Mouse (Mus musculus): ENCODE measurements around the gene Ciita. TPM values are rescaled to one million over a fixed set of nuclear protein-coding genes. Genes with fewer than 3 reads are reported as not detected.

Gene Ciita
- polyA plus RNA-seq, 1 experiment, result 82.2 TPM

DNA sequence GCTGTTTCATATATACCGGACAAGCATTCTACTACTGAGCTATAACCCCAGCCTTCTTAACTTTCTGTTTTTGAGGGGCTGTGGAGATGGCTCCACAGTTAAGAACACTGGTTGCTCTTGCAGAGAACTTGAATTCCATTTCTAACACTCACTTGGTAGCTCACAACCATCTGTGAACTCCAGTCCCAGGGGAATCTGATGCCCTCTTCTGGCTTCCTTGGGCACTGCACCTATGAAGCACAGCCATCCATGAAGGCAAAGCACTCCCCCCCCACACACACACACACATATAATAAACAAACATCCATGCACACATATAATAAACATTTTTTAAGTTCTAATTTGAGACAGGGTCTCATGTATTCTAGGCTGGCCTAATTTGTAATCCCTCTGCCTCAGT, 43.0 kb downstream of the Ciita start:
- peak; percentile 57 to 76 for DNase-seq (ENCODE audit: low read depth in 1 of 2, low spot score in 2 of 2)
- no peak overlapping the region for H3K4me3 ChIP-seq (ENCODE audit: extremely low read depth, insufficient read depth, insufficient read length)
- 95% methylated on average over 1 of the region's 1 CpGs for WGBS

DNA sequence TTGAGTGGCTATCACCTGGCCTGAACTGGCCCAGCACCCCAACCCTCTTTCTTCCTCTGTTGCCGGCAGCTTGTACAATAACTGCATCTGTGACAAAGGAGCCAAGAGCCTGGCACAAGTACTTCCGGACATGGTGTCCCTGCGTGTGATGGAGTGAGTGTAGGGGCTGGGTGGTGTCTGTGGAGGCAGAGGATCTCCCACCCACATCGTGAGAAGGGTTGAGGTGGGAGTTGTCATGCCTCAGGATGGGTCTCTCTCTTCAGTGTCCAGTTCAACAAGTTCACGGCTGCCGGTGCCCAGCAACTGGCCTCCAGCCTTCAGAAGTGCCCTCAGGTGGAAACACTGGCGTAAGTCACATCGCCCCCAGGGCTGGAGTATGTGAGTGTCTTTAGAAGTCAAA, 43.8 kb downstream of the Ciita start:
- no peak for TF ChIP-seq POLR2A (IDR thresholded peaks at IDR 0.05; ENCODE audit: low read depth, low read length)
- no peak for TF ChIP-seq CTCF (IDR thresholded peaks at IDR 0.05; ENCODE audit: extremely low read depth, insufficient read depth, insufficient read length, insufficient replicate concordance)
- H3K27ac ChIP-seq (ENCODE audit: insufficient read depth, low read length), result no peak overlapping the region
- DNase-seq (ENCODE audit: low read depth in 1 of 2, low spot score in 2 of 2), result no peak
- 90% methylated on average over 8 of the region's 8 CpGs for WGBS
- no peaks in the 10 kb centered on the region for H3K27me3 ChIP-seq (ENCODE audit: control insufficient read depth, insufficient read depth, low read length)
- H3K4me3 ChIP-seq (ENCODE audit: extremely low read depth, insufficient read depth, insufficient read length), result no peak overlapping the region
- peaks cover 34% of the 10 kb centered on the region for H3K36me3 ChIP-seq (ENCODE audit: control insufficient read depth, insufficient read depth, low read length)
- peaks cover 5% of the 10 kb centered on the region; the same call in 1 of the 2 replicates for H3K4me1 ChIP-seq (ENCODE audit: control insufficient read depth, insufficient read depth, insufficient read length)

More for the DNA sequence above, 43.0 kb downstream of the Ciita start:
- TF ChIP-seq CTCF (IDR thresholded peaks at IDR 0.05; ENCODE audit: extremely low read depth, insufficient read depth, insufficient read length, insufficient replicate concordance) (peak; percentile 49; the same call in 1 of the 2 replicates), POLR2A (IDR thresholded peaks at IDR 0.05; ENCODE audit: low read depth, low read length) (no peak)
- Histone ChIP-seq H3K36me3 (ENCODE audit: control insufficient read depth, insufficient read depth, low read length) (peaks cover 37% of the 10 kb centered on the region), H3K27me3 (ENCODE audit: control insufficient read depth, insufficient read depth, low read length) (no peaks in the 10 kb centered on the region), H3K27ac (ENCODE audit: insufficient read depth, low read length) (no peak overlapping the region), H3K4me1 (ENCODE audit: control insufficient read depth, insufficient read depth, insufficient read length) (peaks cover 12% of the 10 kb centered on the region; the same call in 1 of the 2 replicates)

DNA sequence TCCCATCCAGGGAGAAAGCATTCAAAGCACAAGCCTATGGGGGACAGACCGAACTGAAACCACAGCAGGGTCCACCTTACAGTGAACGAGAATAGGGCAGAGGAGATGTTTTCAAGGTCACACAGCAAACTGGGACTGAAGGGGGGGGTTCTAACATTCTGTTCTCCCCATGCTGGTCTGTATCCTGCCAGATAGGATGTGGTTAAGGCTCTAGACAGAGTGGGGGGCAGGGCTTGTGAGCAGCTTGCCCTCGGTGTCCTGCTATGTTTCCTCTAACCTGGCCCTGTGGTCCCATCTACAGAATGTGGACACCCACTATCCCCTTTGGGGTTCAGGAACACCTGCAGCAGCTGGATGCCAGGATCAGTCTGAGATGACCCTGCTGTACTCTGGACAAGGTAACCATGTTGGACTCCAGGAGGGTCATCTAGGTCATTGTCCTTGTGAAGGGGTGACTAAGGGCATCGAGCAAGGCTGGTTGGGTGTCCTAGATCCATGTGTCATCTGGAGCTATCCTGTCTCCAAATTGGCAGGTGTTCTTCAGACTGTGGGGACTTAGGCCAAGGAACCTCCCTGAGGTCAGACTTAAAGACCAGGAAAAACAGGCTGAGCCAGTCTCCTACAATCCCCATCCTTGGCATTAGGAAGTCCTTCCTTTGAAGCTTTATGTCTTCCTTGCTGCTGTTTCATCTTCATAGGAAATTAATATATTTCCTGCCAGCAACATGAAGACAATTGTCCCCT, 45.2 kb downstream of the Ciita start:
- H3K36me3 ChIP-seq (ENCODE audit: control insufficient read depth, insufficient read depth, low read length), result peaks cover 32% of the 10 kb centered on the region
- H3K4me1 ChIP-seq (ENCODE audit: control insufficient read depth, insufficient read depth, insufficient read length), result peaks cover 5% of the 10 kb centered on the region; the same call in 1 of the 2 replicates
- no peaks in the 10 kb centered on the region for H3K27me3 ChIP-seq (ENCODE audit: control insufficient read depth, insufficient read depth, low read length)
- TF ChIP-seq CTCF (IDR thresholded peaks at IDR 0.05; ENCODE audit: extremely low read depth, insufficient read depth, insufficient read length, insufficient replicate concordance) (no peak), POLR2A (IDR thresholded peaks at IDR 0.05; ENCODE audit: low read depth, low read length) (no peak)
- WGBS, result 31% methylated on average over 4 of the region's 4 CpGs
- H3K4me3 ChIP-seq (ENCODE audit: extremely low read depth, insufficient read depth, insufficient read length), result no peak overlapping the region
- DNase-seq (ENCODE audit: low read depth in 1 of 2, low spot score in 2 of 2), result no peak
- peak overlapping the region; percentile 10; the same call in 1 of the 2 replicates for H3K27ac ChIP-seq (ENCODE audit: insufficient read depth, low read length)

DNA sequence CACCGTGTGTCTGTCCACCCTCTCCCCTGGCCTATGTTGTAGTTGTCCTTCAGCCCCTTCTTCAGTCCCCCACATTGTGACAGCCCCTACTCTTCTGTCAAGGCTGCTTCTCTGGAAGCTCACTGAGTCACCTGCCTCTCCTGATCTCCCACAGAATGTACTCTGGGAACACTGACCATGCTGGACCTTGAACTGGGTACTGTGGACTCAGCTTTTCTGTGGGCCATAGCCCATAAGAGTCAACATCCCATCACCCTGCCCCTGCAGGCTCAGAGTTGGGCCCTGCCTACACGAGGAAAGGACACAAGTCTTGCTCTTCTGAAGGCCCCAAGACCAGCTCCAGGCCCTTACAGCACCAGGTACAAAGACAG, 45.7 kb downstream of the Ciita start:
- no peak for DNase-seq (ENCODE audit: low read depth in 1 of 2, low spot score in 2 of 2)
- H3K27ac ChIP-seq (ENCODE audit: insufficient read depth, low read length), result no peak overlapping the region

DNA sequence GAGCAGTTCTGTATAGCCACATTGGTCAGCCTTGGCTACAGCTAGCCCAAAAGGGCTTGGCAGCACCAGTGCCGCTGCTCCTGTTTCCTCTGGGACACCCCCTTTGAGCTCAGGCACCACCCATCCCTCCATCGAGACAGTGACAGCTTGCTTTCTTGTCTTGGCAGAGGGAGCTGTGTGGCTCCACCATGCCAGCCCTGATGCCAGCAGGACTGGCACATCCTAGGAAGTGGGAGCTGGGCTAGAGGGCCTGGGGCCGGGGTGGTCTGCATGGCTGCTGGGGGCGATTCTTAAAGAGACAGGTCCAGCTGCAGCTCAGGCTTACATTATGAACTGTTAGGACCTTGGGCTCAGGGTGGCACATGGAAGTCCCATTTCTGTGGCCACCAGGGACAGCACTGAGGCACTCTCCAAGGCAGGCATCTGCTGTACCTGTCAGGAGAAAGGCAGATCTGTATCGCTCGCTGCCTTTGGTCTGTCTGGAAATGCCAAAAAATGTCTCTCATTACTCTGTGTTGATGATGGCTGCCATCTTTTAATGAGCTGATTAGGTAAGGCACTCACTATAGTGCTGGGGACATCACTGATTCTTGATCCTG, 47.3 kb downstream of the Ciita start:
- 87% methylated on average over 6 of the region's 6 CpGs for WGBS
- peaks cover 45% of the 10 kb centered on the region for H3K36me3 ChIP-seq (ENCODE audit: control insufficient read depth, insufficient read depth, low read length)
- no peak overlapping the region for H3K4me3 ChIP-seq (ENCODE audit: extremely low read depth, insufficient read depth, insufficient read length)
- H3K27ac ChIP-seq (ENCODE audit: insufficient read depth, low read length), result no peak overlapping the region
- TF ChIP-seq CTCF (IDR thresholded peaks at IDR 0.05; ENCODE audit: extremely low read depth, insufficient read depth, insufficient read length, insufficient replicate concordance) (no peak), POLR2A (IDR thresholded peaks at IDR 0.05; ENCODE audit: low read depth, low read length) (no peak)
- no peak for DNase-seq (ENCODE audit: low read depth in 1 of 2, low spot score in 2 of 2)
- H3K4me1 ChIP-seq (ENCODE audit: control insufficient read depth, insufficient read depth, insufficient read length), result peaks cover 5% of the 10 kb centered on the region; the same call in 1 of the 2 replicates
- H3K27me3 ChIP-seq (ENCODE audit: control insufficient read depth, insufficient read depth, low read length), result no peaks in the 10 kb centered on the region

More for the DNA sequence above, 45.7 kb downstream of the Ciita start:
- peaks cover 5% of the 10 kb centered on the region; the same call in 1 of the 2 replicates for H3K4me1 ChIP-seq (ENCODE audit: control insufficient read depth, insufficient read depth, insufficient read length)
- H3K4me3 ChIP-seq (ENCODE audit: extremely low read depth, insufficient read depth, insufficient read length), result no peak overlapping the region
- no peaks in the 10 kb centered on the region for H3K27me3 ChIP-seq (ENCODE audit: control insufficient read depth, insufficient read depth, low read length)
- peaks cover 35% of the 10 kb centered on the region for H3K36me3 ChIP-seq (ENCODE audit: control insufficient read depth, insufficient read depth, low read length)
- 66% methylated on average over 2 of the region's 2 CpGs for WGBS
- TF ChIP-seq CTCF (IDR thresholded peaks at IDR 0.05; ENCODE audit: extremely low read depth, insufficient read depth, insufficient read length, insufficient replicate concordance), result no peak
- no peak for TF ChIP-seq POLR2A (IDR thresholded peaks at IDR 0.05; ENCODE audit: low read depth, low read length)

DNA sequence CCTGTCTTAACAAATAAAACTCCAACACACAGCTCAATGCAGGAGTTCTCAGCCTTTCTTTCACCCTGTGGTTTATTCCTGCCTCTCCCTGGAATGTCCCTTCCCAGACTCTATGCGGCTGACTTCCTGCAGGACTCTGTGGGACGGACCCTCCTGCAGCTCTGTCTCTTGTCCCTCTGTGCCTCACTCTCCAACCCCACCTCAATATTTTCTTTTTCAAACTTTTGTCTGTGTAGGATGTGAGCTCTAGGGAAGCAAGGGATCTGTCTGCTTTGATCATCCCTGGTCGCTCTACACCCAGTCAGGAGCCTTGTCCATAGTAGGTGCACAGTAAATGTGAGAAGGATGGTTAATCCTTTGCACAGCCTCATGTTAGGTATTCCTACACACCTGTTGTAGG, 48.5 kb downstream of the Ciita start:
- H3K36me3 ChIP-seq (ENCODE audit: control insufficient read depth, insufficient read depth, low read length), result peaks cover 47% of the 10 kb centered on the region
- no peak overlapping the region for H3K4me3 ChIP-seq (ENCODE audit: extremely low read depth, insufficient read depth, insufficient read length)
- H3K27ac ChIP-seq (ENCODE audit: insufficient read depth, low read length), result no peak overlapping the region
- 91% methylated on average over 3 of the region's 3 CpGs for WGBS
- no peaks in the 10 kb centered on the region for H3K27me3 ChIP-seq (ENCODE audit: control insufficient read depth, insufficient read depth, low read length)
- H3K4me1 ChIP-seq (ENCODE audit: control insufficient read depth, insufficient read depth, insufficient read length), result peaks cover 5% of the 10 kb centered on the region; the same call in 1 of the 2 replicates
- DNase-seq (ENCODE audit: low read depth in 1 of 2, low spot score in 2 of 2), result no peak
- no peak for TF ChIP-seq CTCF (IDR thresholded peaks at IDR 0.05; ENCODE audit: extremely low read depth, insufficient read depth, insufficient read length, insufficient replicate concordance)
- no peak for TF ChIP-seq POLR2A (IDR thresholded peaks at IDR 0.05; ENCODE audit: low read depth, low read length)

DNA sequence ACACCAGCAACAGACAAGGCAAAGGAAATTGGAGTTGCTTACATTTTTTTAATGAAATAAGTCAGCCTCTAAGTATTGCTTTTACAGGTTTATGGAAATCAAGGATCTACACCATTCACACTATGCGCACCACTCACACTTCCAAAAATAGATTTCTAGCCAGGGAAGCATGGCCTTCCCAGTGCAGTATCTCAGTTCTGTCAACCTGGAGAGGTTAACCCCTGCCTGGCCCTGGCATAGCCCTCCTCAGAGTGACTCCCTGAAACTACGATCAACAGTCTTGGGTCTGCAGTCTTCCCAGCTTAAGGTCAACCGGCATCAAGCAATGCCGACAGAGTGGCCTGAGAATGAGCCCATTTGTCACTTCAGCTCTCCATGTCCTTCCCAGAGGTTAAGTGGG, 50.3 kb downstream of the Ciita start:
- Histone ChIP-seq H3K4me3 (ENCODE audit: extremely low read depth, insufficient read depth, insufficient read length) (no peak overlapping the region), H3K27ac (ENCODE audit: insufficient read depth, low read length) (no peak overlapping the region), H3K27me3 (ENCODE audit: control insufficient read depth, insufficient read depth, low read length) (no peaks in the 10 kb centered on the region), H3K36me3 (ENCODE audit: control insufficient read depth, insufficient read depth, low read length) (peaks cover 42% of the 10 kb centered on the region), H3K4me1 (ENCODE audit: control insufficient read depth, insufficient read depth, insufficient read length) (no peaks in the 10 kb centered on the region)
- DNase-seq (ENCODE audit: low read depth in 1 of 2, low spot score in 2 of 2), result no peak
- TF ChIP-seq CTCF (IDR thresholded peaks at IDR 0.05; ENCODE audit: extremely low read depth, insufficient read depth, insufficient read length, insufficient replicate concordance) (no peak), POLR2A (IDR thresholded peaks at IDR 0.05; ENCODE audit: low read depth, low read length) (no peak)
- WGBS, result 97% methylated on average over 4 of the region's 4 CpGs
